Mouse (Mus musculus) intestine, postnatal 0 days (tissue): ENCODE measurements around the gene Ghdc. TPM values are rescaled to one million over a fixed set of nuclear protein-coding genes. Genes with fewer than 3 reads are reported as not detected.

Experiments used
- ATAC-seq: fragments of 200-750 bp; cut with Nextera tagmentation; 2 replicates; pipeline ENCODE4 v1.8.0; 2017; ENCODE audit warnings: mild to moderate bottlenecking, moderate TSS enrichment, moderate library complexity
- H3K27ac ChIP-seq: fragments of 300-500 bp; sonication (generic); 2 replicates; pipeline ENCODE4 v1.5.1; 2014; ENCODE audit warnings: mild to moderate bottlenecking, low read depth, low read length, moderate library complexity
- H3K27me3 ChIP-seq: fragments of 300-500 bp; sonication (generic); replicated peaks from 2 replicates; pipeline ENCODE4 v1.6.1; 2014; ENCODE audit warnings: low read length, mixed read lengths; ENCODE audit not compliant: control insufficient read depth, insufficient read depth
- H3K36me3 ChIP-seq: fragments of 300-500 bp; sonication (generic); 2 replicates; pipeline ENCODE4 v1.6.1; 2014; ENCODE audit warnings: mild to moderate bottlenecking, moderate library complexity; ENCODE audit not compliant: control insufficient read depth, insufficient read depth
- H3K4me1 ChIP-seq: fragments of 300-500 bp; sonication (generic); replicated peaks from 2 replicates; pipeline ENCODE4 v1.6.1; 2014; ENCODE audit warnings: antibody characterized with exemption, low read length, mixed read lengths; ENCODE audit not compliant: control insufficient read depth, insufficient read depth
- H3K4me2 ChIP-seq: fragments of 300-500 bp; sonication (generic); replicated peaks from 2 replicates; pipeline ENCODE4 v1.6.1; 2014; ENCODE audit warnings: low read depth, mild to moderate bottlenecking, moderate library complexity
- H3K4me3 ChIP-seq: fragments of 300-500 bp; sonication (generic); 2 replicates; pipeline ENCODE4 v1.5.1; 2014; ENCODE audit warnings: low read depth, low read length
- H3K9ac ChIP-seq: fragments of 300-500 bp; sonication (generic); 2 replicates; pipeline ENCODE4 v1.6.1; 2014; ENCODE audit warnings: mild to moderate bottlenecking, low read depth, low read length
- H3K9me3 ChIP-seq: fragments of 300-500 bp; sonication (generic); 2 replicates; pipeline ENCODE4 v1.6.1; 2016; ENCODE audit warnings: mixed run types; ENCODE audit not compliant: control insufficient read depth
- CTCF ChIP-seq: sonication (generic); IDR thresholded peaks from 2 replicates; pipeline ENCODE4 v1.5.1; 2016; ENCODE audit warnings: low read depth, mild to moderate bottlenecking, control low read depth, antibody characterized with exemption, moderate library complexity
- WGBS: fragments of 180-500 bp; shearing (Covaris S2); extraction: QIAGEN DNeasy Blood & Tissue Kit; methylation state at CpG from one replicate; pipeline ENCODE4 v1.1.7; 2014; 5-methylcytosine and 5-hydroxymethylcytosine counted together
- polyA plus RNA-seq: library from polyadenylated mRNA; unstranded; fragments of >200 nt; fragmentation: Nextera tagmentation; extraction: Ambion mirVana; gene quantifications from 2 replicates; pipeline ENCODE4 v1.2.1, GENCODE M21; 2015

The Ghdc gene
- polyA plus RNA-seq, 1 experiment from 2014 or later, result 5.2 TPM

- Histone ChIP-seq H3K4me3 (peak overlapping the region; percentile 47), H3K9ac (peak overlapping the region; percentile 38)
Observed at GRCm38 (mm10) chr11:100761547-100762045, 9.2 kb downstream of the Ghdc start.

GRCm38 (mm10) chr11:100759611-100760233 is 11.0 kb downstream of the Ghdc start, which contains the start of gene Kcnh4:
TSS of gene Kcnh4 (minus strand) at chr11:100759942.
- ATAC-seq, result peak; percentile 37; the same call in 1 of the 2 replicates
- H3K9ac ChIP-seq, result no peak within 1 kb of the TSS

More at GRCm38 (mm10) chr11:100761547-100762045, 9.2 kb downstream of the Ghdc start:
- peak; percentile 64 for ATAC-seq
- Histone ChIP-seq H3K36me3 (no peaks in the 10 kb centered on the region), H3K27me3 (peaks cover 25% of the 10 kb centered on the region), H3K27ac (no peak overlapping the region), H3K4me2 (peak overlapping the region; percentile 76), H3K9me3 (no peaks in the 10 kb centered on the region), H3K4me1 (no peaks in the 10 kb centered on the region; the same call in 1 of the 2 replicates)
- under 1% methylated on average over 27 of the region's 27 CpGs for WGBS
- peak; percentile 79 for TF ChIP-seq CTCF

GRCm38 (mm10) chr11:100758707-100759610 is 11.8 kb downstream of the Ghdc start:
- H3K4me2 ChIP-seq, result peak overlapping the region; percentile 64
- TF ChIP-seq CTCF, result no peak
- 3% methylated on average over 35 of the region's 35 CpGs for WGBS
- no peak overlapping the region for H3K27ac ChIP-seq
- ATAC-seq, result no peak
- H3K36me3 ChIP-seq, result no peaks in the 10 kb centered on the region
- H3K9ac ChIP-seq, result no peak overlapping the region
- H3K9me3 ChIP-seq, result no peaks in the 10 kb centered on the region
- peaks cover 29% of the 10 kb centered on the region for H3K27me3 ChIP-seq
- H3K4me3 ChIP-seq, result peak overlapping the region; percentile 32
- H3K4me1 ChIP-seq, result no peaks in the 10 kb centered on the region; the same call in 1 of the 2 replicates

More at GRCm38 (mm10) chr11:100759611-100760233, 11.0 kb downstream of the Ghdc start, which contains the start of gene Kcnh4:
- no peaks in the 10 kb centered on the region; the same call in 1 of the 2 replicates for H3K4me1 ChIP-seq
- H3K4me3 ChIP-seq, result peak within 1 kb of the TSS; percentile 32
- H3K9me3 ChIP-seq, result no peaks in the 10 kb centered on the region
- peak within 1 kb of the TSS; percentile 64 for H3K4me2 ChIP-seq
- TF ChIP-seq CTCF, result peak; percentile 49
- no peak within 1 kb of the TSS for H3K27ac ChIP-seq
- peaks cover 29% of the 10 kb centered on the region for H3K27me3 ChIP-seq
- no peaks in the 10 kb centered on the region for H3K36me3 ChIP-seq
- WGBS, result 1% methylated on average over 50 of the region's 51 CpGs

- WGBS, result 82% methylated on average over 12 of the region's 12 CpGs
- ATAC-seq, result no peak
- Histone ChIP-seq H3K9me3 (no peaks in the 10 kb centered on the region), H3K36me3 (no peaks in the 10 kb centered on the region), H3K4me3 (no peak overlapping the region), H3K4me1 (no peaks in the 10 kb centered on the region; the same call in 1 of the 2 replicates), H3K27me3 (peaks cover 29% of the 10 kb centered on the region), H3K9ac (no peak overlapping the region), H3K4me2 (no peak overlapping the region), H3K27ac (no peak overlapping the region)
- no peak for TF ChIP-seq CTCF
Observed at GRCm38 (mm10) chr11:100757566-100757965, 13.2 kb downstream of the Ghdc start.

- H3K27me3 ChIP-seq, result peaks cover 32% of the 10 kb centered on the region
- H3K4me3 ChIP-seq, result no peak overlapping the region
- ATAC-seq, result no peak
- H3K27ac ChIP-seq, result no peak overlapping the region
- no peaks in the 10 kb centered on the region for H3K36me3 ChIP-seq
- H3K4me1 ChIP-seq, result no peaks in the 10 kb centered on the region; the same call in 1 of the 2 replicates
- no peak for TF ChIP-seq CTCF
- 67% methylated on average over 6 of the region's 6 CpGs for WGBS
- H3K4me2 ChIP-seq, result no peak overlapping the region
- H3K9me3 ChIP-seq, result no peaks in the 10 kb centered on the region
- H3K9ac ChIP-seq, result no peak overlapping the region
Observed at GRCm38 (mm10) chr11:100756476-100756875, 14.3 kb downstream of the Ghdc start.

- TF ChIP-seq CTCF, result no peak
- Histone ChIP-seq H3K9me3 (no peaks in the 10 kb centered on the region), H3K36me3 (no peaks in the 10 kb centered on the region), H3K9ac (no peak overlapping the region), H3K4me2 (no peak overlapping the region), H3K4me3 (no peak overlapping the region), H3K27me3 (peaks cover 29% of the 10 kb centered on the region), H3K27ac (no peak overlapping the region), H3K4me1 (no peaks in the 10 kb centered on the region; the same call in 1 of the 2 replicates)
- WGBS, result 89% methylated on average over 3 of the region's 3 CpGs
- ATAC-seq, result no peak
Observed at GRCm38 (mm10) chr11:100754693-100755057, 16.1 kb downstream of the Ghdc start.
